In the genomic region with DNA sequence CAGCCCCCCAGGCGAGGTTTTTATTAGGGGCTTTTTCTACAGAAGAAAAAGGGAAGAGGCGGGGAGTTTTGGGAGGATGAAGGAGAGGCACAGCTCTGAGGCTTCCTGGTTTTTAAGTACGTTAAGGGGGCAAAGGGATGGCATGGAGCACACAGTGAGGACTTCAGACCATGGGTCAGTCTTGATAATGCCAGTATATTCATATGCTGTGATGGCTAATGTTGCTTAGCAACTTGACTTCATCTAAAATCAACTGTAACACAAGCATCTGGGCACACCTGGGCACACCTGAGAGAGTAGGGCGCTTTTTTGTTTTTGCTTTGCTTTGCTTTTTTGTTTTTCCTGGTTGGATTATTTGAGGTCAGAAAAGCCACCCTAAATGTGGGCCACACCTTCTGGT, we compare ENCODE assay signal across 9 mouse cellular contexts. TPM values are rescaled to one million over a fixed set of nuclear protein-coding genes. Genes with fewer than 3 reads are reported as not detected.
DNase-seq lines count a peak whose midpoint lies in the region; ATAC-seq and TF ChIP-seq lines count a peak whose summit lies in the region.
"Had no signal": no experiment of that assay in that cellular context is flagged by ENCODE, and none has a peak within 500 bp of the region (broad histone marks: within the 10 kb centered on the region; RNA-seq: fewer than 3 reads in every experiment).

A gene (plus strand): TSS at position 301 of the 400 bp plus-strand sequence.

- H3K27ac ChIP-seq in kidney, postnatal 0 days = peak within 1 kb of the TSS; percentile 50
- peak within 1 kb of the TSS; percentile 42; the same call in 1 of the 2 replicates for H3K27ac ChIP-seq in embryonic facial prominence, embryonic 12.5 days
- H3K27ac ChIP-seq in limb, embryonic 10.5 days = peak within 1 kb of the TSS; percentile 67
- no peak within 1 kb of the TSS for H3K27ac ChIP-seq in midbrain, postnatal 0 days (ENCODE audit: low read depth, low read length)

- H3K27me3 ChIP-seq in kidney, postnatal 0 days (ENCODE audit: insufficient read depth, low read length) = no peaks in the 10 kb centered on the region
- H3K27me3 ChIP-seq in embryonic facial prominence, embryonic 12.5 days = no peaks in the 10 kb centered on the region
- H3K27me3 ChIP-seq in limb, embryonic 10.5 days (ENCODE audit: low read depth, poor library complexity, severe bottlenecking) = no peaks in the 10 kb centered on the region
- no peaks in the 10 kb centered on the region for H3K27me3 ChIP-seq in midbrain, postnatal 0 days (ENCODE audit: insufficient read depth, low read length)

- no peak within 1 kb of the TSS for H3K4me3 ChIP-seq in kidney, postnatal 0 days (replicated peaks; ENCODE audit: low read depth, low read length)
- H3K4me3 ChIP-seq in embryonic facial prominence, embryonic 12.5 days = no peak within 1 kb of the TSS
- peak within 1 kb of the TSS; percentile 36 for H3K4me3 ChIP-seq in limb, embryonic 10.5 days
- H3K4me3 ChIP-seq in midbrain, postnatal 0 days (ENCODE audit: low read depth, low read length) = no peak within 1 kb of the TSS

- WGBS in kidney, postnatal 0 days = 91% methylated on average over 4 of the region's 4 CpGs
- WGBS in embryonic facial prominence, embryonic 12.5 days = 86% methylated on average over 4 of the region's 4 CpGs
- WGBS in limb, embryonic 10.5 days = 84% methylated on average over 4 of the region's 4 CpGs
- 87% methylated on average over 4 of the region's 4 CpGs for WGBS in midbrain, postnatal 0 days

- H3K36me3 ChIP-seq in kidney, postnatal 0 days (ENCODE audit: insufficient read depth, low read length) = no peaks in the 10 kb centered on the region
- no peaks in the 10 kb centered on the region for H3K36me3 ChIP-seq in embryonic facial prominence, embryonic 12.5 days
- no peaks in the 10 kb centered on the region for H3K36me3 ChIP-seq in limb, embryonic 10.5 days
- H3K36me3 ChIP-seq in midbrain, postnatal 0 days (ENCODE audit: insufficient read depth, low read length) = no peaks in the 10 kb centered on the region

- no peaks in the 10 kb centered on the region for H3K9me3 ChIP-seq in kidney, postnatal 0 days (replicated peaks; ENCODE audit: low read length)
- H3K9me3 ChIP-seq in embryonic facial prominence, embryonic 12.5 days = no peaks in the 10 kb centered on the region
- no peaks in the 10 kb centered on the region for H3K9me3 ChIP-seq in limb, embryonic 10.5 days (replicated peaks)
- H3K9me3 ChIP-seq in midbrain, postnatal 0 days (ENCODE audit: low read length) = no peaks in the 10 kb centered on the region

- no peak within 1 kb of the TSS for H3K9ac ChIP-seq in kidney, postnatal 0 days (ENCODE audit: low read depth, low read length)
- H3K9ac ChIP-seq in embryonic facial prominence, embryonic 12.5 days = no peak within 1 kb of the TSS
- H3K9ac ChIP-seq in midbrain, postnatal 0 days (replicated peaks; ENCODE audit: low read length, poor library complexity, severe bottlenecking) = no peak within 1 kb of the TSS

- no peak for TF ChIP-seq CTCF in kidney, postnatal 0 days (IDR thresholded peaks at IDR 0.05; ENCODE audit: low read depth)
- TF ChIP-seq CTCF in midbrain, postnatal 0 days (IDR thresholded peaks at IDR 0.05) = no peak

- DNase-seq in kidney, postnatal 0 days (ENCODE audit: low spot score) = no peak
- no peak for DNase-seq in kidney, adult 8-10 months
- DNase-seq in limb, embryonic 10.5 days (ENCODE audit: low spot score) = no peak
- no peak for DNase-seq in midbrain, postnatal 0 days (ENCODE audit: low spot score)
- DNase-seq in embryo, embryonic 10 days (ENCODE audit: low spot score) = no peak
- no peak for DNase-seq in layer of hippocampus, postnatal 25 days (ENCODE audit: extremely low spot score in 1 of 2, low spot score in 1 of 2)
- DNase-seq in embryo, embryonic 11 days = no peak
- DNase-seq: gastrocnemius, postnatal 10 days had no signal

- H3K4me2 ChIP-seq in kidney, postnatal 0 days (ENCODE audit: low read length) = peak within 1 kb of the TSS; percentile 42
- H3K4me2 ChIP-seq in embryonic facial prominence, embryonic 12.5 days (replicated peaks) = peak within 1 kb of the TSS; percentile 30; the same call in 1 of the 2 replicates
- no peak within 1 kb of the TSS for H3K4me2 ChIP-seq in midbrain, postnatal 0 days (ENCODE audit: low read depth, low read length, poor library complexity, severe bottlenecking)

- H3K4me1 ChIP-seq in kidney, postnatal 0 days (replicated peaks; ENCODE audit: insufficient read depth, low read length) = peaks cover 10% of the 10 kb centered on the region; the same call in 1 of the 2 replicates
- peaks cover 14% of the 10 kb centered on the region; the same call in 1 of the 2 replicates for H3K4me1 ChIP-seq in embryonic facial prominence, embryonic 12.5 days
- peaks cover 47% of the 10 kb centered on the region for H3K4me1 ChIP-seq in limb, embryonic 10.5 days
- no peaks in the 10 kb centered on the region for H3K4me1 ChIP-seq in midbrain, postnatal 0 days (ENCODE audit: insufficient read depth, low read length)

- ATAC-seq in kidney, postnatal 0 days (replicated peaks; ENCODE audit: low FRiP score, low read depth) = no peak
- ATAC-seq in embryonic facial prominence, embryonic 12.5 days (ENCODE audit: insufficient number of reproducible peaks, insufficient read depth, low FRiP score, low TSS enrichment) = no peak
- no peak for ATAC-seq in midbrain, postnatal 0 days (ENCODE audit: low FRiP score)

RNA-seq across cellular contexts. Expression of the gene that starts here (rescaled TPM):
- polyA plus RNA-seq in kidney, postnatal 0 days (2015; fragmentation: Nextera tagmentation; extraction: Ambion mirVana) = 117 and 163 TPM in 2 replicates
- 35.5 and 37.6 TPM in 2 replicates for polyA plus RNA-seq in embryonic facial prominence, embryonic 12.5 days (2016; fragmentation: Nextera tagmentation; extraction: Ambion mirVana)
- polyA plus RNA-seq in limb, embryonic 10.5 days (2016; fragmentation: Nextera tagmentation; extraction: Ambion mirVana) = 27.9 and 43.1 TPM in 2 replicates
- 9.7 and 16.3 TPM in 2 replicates for total RNA-seq in midbrain, postnatal 0 days (2014; rRNA removed)
- polyA plus RNA-seq in midbrain, postnatal 0 days (2015; fragmentation: Nextera tagmentation; extraction: Ambion mirVana) = 14.6 and 21.2 TPM in 2 replicates
- total RNA-seq in layer of hippocampus, postnatal 25 days (2021) = 1 to 10 TPM; 1.3 to 1.5 TPM
